Mouse (Mus musculus): ENCODE results near the gene Secisbp2. TPM values are rescaled to one million over a fixed set of nuclear protein-coding genes. Genes with fewer than 3 reads are reported as not detected.
"Not testable (repeated sequence)": the region's sequence is repeated elsewhere in the genome, so short reads cannot be mapped to it uniquely, and the experiment has no call there.

Gene Secisbp2
- polyA plus RNA-seq, 1 experiment from 2014 or later, result 13.9 TPM

DNA sequence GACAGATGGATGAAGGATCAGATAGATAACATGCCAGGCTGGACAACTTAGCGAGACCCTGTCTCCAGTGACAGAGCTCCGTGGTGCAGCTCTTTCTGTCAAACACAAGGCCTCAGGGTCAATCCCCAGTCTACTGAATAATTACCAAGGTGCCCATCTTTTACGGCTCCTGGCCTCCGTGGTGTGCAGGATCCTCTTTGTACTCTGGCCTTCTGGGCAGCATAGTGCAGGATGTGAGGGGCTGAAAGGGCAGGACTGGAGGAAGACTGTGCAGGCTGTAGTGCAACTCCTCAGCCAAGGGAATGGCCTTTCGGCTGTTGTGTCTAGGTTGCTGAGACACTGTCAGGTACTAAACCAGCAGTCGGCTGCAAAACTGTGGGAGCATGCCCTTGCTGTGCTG, 1.7 kb downstream of the Secisbp2 start:
- peaks cover 41% of the 10 kb centered on the region for H3K36me3 ChIP-seq (ENCODE audit: inconsistent target)
- H3K79me2 ChIP-seq (ENCODE audit: inconsistent target), result peaks cover 47% of the 10 kb centered on the region
- no peak overlapping the region for H3K27ac ChIP-seq
- no peak overlapping the region for H3K4me3 ChIP-seq (ENCODE audit: inconsistent target)
- WGBS (ENCODE audit: missing documents), result 94% methylated on average over 4 of the region's 6 CpGs

DNA sequence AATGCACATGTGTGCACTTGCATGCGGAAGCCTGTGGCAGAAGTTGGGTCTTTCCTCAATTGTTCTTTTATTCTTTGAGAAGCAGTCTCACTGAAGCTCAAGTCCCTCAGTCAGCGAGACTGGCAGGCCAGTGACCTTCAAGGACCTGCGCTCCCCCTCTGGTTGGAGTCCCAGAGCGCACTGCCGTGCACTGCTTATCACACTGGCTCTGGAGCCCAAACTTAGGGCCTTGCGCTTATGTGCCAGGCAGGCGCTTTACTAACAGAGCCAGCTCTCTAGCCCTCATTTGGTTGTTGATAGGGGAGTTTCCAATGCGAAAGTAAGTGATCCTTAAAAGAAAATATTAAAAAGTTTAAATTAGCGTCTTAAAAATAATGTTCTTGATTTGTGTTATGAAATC, 2.5 kb downstream of the Secisbp2 start:
- no peak overlapping the region for H3K27ac ChIP-seq
- WGBS (ENCODE audit: missing documents), result 96% methylated on average over 9 of the region's 9 CpGs
- H3K4me3 ChIP-seq (ENCODE audit: inconsistent target), result no peak overlapping the region
- peaks cover 39% of the 10 kb centered on the region for H3K79me2 ChIP-seq (ENCODE audit: inconsistent target)
- peaks cover 47% of the 10 kb centered on the region for H3K36me3 ChIP-seq (ENCODE audit: inconsistent target)

DNA sequence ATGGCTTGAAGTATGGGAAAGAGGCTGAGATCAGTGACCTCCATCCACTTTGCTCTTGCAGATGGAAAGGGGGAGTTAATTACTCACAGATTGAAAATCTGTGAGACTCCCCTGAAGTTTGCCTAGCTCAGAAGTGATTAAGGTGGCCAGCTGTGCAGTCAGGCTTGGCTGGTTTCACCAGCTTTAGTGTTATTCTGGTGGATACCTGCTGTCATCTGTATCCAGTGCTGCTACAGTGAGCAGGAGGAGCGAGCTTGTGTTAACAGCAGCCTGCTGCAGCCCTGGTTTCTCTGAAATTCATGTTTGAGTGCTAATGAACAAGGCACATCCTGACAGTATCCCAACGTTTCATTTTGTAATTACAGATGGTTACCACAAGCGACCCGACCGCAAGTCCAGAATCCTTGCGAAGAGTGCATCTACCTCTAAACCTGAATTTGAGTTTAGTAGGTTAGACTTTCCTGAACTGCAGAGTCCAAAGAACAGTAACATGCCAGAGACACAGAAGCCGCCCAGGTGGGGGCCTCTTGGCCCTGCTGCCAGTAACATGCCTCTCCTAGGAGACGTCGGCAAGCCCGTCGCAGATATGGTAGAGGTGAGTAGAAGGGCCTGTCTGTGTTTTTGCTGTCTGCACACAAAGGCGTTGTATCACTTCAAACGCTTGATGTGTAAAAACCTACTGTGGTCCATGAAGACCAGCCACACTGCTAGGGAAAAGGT, 5.2 kb downstream of the Secisbp2 start:
- H3K79me2 ChIP-seq (ENCODE audit: inconsistent target), result peaks cover 27% of the 10 kb centered on the region
- H3K36me3 ChIP-seq (ENCODE audit: inconsistent target), result peaks cover 71% of the 10 kb centered on the region
- no peak overlapping the region for H3K4me3 ChIP-seq (ENCODE audit: inconsistent target)
- no peak overlapping the region for H3K27ac ChIP-seq
- WGBS (ENCODE audit: missing documents), result 94% methylated on average over 11 of the region's 13 CpGs

DNA sequence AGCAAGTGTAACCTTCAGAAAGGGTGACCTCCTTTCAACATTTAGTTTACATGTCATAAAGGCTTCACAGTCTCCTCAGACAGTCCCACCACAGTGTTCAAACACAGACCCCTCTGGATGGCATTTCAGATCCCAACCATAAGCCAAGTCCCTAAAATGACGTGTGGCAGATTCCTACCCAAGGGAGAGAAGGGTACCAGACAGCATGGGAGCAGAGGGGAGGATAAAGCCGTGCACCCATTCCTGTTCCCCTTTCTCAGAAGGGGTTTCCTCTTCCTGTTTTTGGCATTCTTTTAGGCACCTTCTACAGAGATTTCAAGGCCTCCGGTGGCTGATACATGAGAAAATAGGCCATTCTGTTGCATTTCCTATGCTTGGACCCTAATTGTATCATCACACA, 6.6 kb downstream of the Secisbp2 start:
- Histone ChIP-seq H3K4me3 (ENCODE audit: inconsistent target) (no peak overlapping the region), H3K79me2 (ENCODE audit: inconsistent target) (peaks cover 14% of the 10 kb centered on the region), H3K36me3 (ENCODE audit: inconsistent target) (peaks cover 84% of the 10 kb centered on the region), H3K27ac (no peak overlapping the region)
- WGBS (ENCODE audit: missing documents), result 32% methylated on average over 3 of the region's 3 CpGs

DNA sequence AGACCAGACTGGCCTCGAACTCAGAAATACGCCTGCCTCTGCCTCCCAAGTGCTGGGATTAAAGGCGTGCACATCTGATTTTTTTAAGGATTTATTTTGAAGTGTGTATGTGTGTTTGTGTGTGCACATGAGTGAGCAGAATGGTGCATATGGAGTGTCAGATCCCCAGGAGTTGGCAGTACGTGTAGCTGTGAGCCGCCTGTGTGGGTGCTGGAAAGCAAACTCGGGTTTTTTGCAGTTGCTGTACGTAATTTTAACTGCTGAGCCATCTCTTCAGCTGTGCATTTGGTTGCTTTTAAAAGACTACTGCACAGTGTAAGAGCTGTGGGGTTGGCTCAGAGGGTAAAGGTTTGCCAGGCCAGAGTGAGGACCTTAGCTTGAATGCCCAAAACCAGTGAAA, 8.1 kb downstream of the Secisbp2 start:
- Histone ChIP-seq H3K27ac (no peak overlapping the region), H3K36me3 (ENCODE audit: inconsistent target) (peaks cover 88% of the 10 kb centered on the region), H3K4me3 (ENCODE audit: inconsistent target) (no peak overlapping the region), H3K79me2 (ENCODE audit: inconsistent target) (no peaks in the 10 kb centered on the region; the same call in 1 of the 2 replicates)
- WGBS (ENCODE audit: missing documents), result 100% methylated on average over 5 of the region's 7 CpGs

DNA sequence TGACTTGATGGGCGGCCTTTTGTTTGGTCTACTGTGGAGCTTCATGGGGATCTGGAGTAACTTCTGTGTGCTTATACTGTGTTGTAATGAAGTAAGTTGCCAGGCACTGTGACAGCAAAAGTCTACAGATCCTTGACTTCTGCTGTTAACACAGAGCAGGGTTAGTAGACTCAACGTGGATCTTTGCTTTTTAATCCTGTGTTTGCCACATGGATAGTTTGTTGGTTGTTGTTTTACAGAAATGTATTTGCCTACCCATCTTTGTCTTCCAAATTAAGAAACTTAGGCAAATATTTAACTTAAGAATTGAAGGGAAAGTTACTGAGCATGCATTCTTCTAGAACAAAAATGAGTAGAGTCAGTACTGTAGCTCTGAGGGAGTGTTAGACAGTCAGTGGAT, 12.1 kb downstream of the Secisbp2 start:
- Histone ChIP-seq H3K27ac (no peak overlapping the region), H3K4me3 (ENCODE audit: inconsistent target) (no peak overlapping the region), H3K36me3 (ENCODE audit: inconsistent target) (peaks cover 85% of the 10 kb centered on the region), H3K79me2 (ENCODE audit: inconsistent target) (no peaks in the 10 kb centered on the region)
- 100% methylated on average over 2 of the region's 2 CpGs for WGBS (ENCODE audit: missing documents)

DNA sequence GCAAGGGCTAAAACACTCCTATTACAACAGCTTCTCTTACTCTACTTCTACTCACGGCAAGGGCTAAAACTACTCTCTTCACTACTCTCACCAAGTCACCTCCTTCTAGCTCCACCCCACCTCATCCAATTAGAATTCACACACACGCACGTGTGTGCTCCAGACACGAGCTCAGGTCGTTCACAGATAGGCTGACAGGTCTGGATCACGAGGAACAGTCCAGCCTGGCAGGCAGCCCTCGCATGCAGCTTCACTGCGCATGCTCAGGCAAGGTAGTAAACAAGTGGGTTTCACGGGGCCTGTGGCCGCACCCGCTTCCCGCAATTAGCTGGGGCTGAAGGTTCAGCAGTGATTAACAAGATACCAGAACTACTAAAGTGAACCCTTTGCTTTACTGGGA, 16.7 kb downstream of the Secisbp2 start:
- WGBS (ENCODE audit: missing documents), result 95% methylated on average over 12 of the region's 12 CpGs
- not testable (repeated sequence) for H3K27ac ChIP-seq; H3K79me2 ChIP-seq (ENCODE audit: inconsistent target); H3K4me3 ChIP-seq (ENCODE audit: inconsistent target)
- H3K36me3 ChIP-seq (ENCODE audit: inconsistent target), result peaks cover 73% of the 10 kb centered on the region

DNA sequence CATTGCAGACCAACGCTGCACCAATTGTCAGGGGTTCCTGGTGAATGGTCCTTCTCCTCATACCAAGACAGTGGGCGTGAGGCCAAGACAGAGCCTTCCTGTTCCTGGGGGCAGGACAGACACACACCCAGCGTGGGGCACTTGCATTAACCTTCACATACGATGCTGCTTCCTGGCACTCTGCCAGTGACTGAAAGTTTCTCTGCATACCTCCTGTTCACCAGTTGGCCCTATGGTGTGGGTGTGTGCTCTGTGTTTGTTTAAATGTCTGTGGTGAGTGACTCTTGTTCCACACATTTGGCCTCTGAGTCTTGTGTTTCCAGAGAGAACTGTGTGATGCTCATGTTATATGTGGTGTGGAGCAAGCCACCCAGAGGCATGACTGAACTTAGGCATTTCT, 25.1 kb downstream of the Secisbp2 start:
- Histone ChIP-seq H3K27ac (no peak overlapping the region), H3K79me2 (ENCODE audit: inconsistent target) (no peaks in the 10 kb centered on the region), H3K36me3 (ENCODE audit: inconsistent target) (peaks cover 86% of the 10 kb centered on the region), H3K4me3 (ENCODE audit: inconsistent target) (no peak overlapping the region)
- WGBS (ENCODE audit: missing documents), result 94% methylated on average over 4 of the region's 4 CpGs

DNA sequence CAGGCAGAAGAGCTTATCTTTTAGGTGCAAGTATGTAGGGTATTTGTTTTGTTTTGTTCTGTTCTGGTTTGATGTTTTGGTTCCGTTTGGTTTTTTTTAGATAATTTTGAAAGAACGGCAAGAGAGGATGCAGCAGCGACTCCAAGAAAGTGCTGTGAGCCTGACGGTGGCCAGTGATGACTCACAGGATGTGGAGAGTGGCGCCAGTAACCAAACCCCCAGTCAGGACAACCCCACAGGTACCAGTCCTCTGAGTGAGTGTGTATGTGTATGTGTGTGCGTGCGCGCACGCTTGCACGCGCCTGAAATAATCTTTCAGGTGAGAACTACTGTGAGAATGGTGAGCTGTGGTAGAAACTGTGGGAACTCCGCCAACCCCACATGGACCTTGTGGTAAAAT, 25.5 kb downstream of the Secisbp2 start:
- no peak overlapping the region for H3K4me3 ChIP-seq (ENCODE audit: inconsistent target)
- no peak overlapping the region for H3K27ac ChIP-seq
- H3K79me2 ChIP-seq (ENCODE audit: inconsistent target), result no peaks in the 10 kb centered on the region
- WGBS (ENCODE audit: missing documents), result 82% methylated on average over 12 of the region's 12 CpGs
- H3K36me3 ChIP-seq (ENCODE audit: inconsistent target), result peaks cover 87% of the 10 kb centered on the region

DNA sequence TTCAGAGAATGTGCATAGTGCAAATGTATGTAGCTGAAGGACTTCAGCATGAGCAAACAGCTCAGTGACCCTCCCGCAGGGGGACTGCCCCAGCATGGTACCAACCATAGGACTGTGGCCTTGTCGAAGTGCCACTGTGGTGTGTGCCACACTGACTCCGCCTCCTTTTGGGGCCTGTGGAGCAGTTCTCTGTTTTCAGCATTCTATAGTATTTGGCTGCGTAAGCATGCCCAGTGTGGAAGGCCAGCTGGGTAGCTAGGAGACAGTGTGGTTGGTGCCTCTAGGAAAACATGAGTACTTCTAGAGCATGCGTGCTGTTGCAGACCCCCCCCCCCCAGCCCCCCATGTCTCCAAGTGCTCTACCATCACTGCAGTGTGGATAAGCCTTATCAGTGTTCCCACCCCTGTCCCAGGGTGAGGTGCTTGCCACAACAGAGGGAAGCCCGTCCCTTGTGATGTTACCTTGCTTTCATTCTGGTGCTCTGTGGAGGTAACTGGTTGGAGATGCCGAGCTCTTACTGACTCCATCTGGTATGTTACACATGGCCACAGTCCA, 26.2 kb downstream of the Secisbp2 start:
- Histone ChIP-seq H3K4me3 (ENCODE audit: inconsistent target) (no peak overlapping the region), H3K36me3 (ENCODE audit: inconsistent target) (peaks cover 92% of the 10 kb centered on the region), H3K27ac (no peak overlapping the region), H3K79me2 (ENCODE audit: inconsistent target) (no peaks in the 10 kb centered on the region)
- 92% methylated on average over 7 of the region's 7 CpGs for WGBS (ENCODE audit: missing documents)

DNA sequence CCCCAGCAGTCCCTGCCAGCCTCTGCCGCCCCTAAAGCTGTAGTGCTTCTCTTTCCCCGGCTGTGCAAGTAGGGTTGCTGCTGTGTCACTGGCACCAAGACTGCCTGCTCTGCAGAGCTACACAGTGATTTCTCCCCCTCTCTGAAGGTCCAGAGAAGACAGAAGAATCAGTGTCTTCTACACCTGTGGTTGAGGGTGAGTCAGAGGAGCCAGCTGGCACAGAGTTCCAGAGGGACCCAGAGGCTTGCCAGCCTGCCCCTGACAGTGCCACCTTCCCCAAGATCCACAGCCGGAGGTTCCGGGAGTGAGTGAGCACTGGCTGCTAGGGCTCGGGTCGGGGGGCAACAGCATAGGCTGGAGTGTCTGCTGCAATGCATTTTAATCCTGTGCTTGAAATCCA, 27.2 kb downstream of the Secisbp2 start:
- WGBS (ENCODE audit: missing documents), result 98% methylated on average over 6 of the region's 6 CpGs
- Histone ChIP-seq H3K4me3 (ENCODE audit: inconsistent target) (no peak overlapping the region), H3K79me2 (ENCODE audit: inconsistent target) (no peaks in the 10 kb centered on the region), H3K36me3 (ENCODE audit: inconsistent target) (peaks cover 93% of the 10 kb centered on the region), H3K27ac (no peak overlapping the region)

DNA sequence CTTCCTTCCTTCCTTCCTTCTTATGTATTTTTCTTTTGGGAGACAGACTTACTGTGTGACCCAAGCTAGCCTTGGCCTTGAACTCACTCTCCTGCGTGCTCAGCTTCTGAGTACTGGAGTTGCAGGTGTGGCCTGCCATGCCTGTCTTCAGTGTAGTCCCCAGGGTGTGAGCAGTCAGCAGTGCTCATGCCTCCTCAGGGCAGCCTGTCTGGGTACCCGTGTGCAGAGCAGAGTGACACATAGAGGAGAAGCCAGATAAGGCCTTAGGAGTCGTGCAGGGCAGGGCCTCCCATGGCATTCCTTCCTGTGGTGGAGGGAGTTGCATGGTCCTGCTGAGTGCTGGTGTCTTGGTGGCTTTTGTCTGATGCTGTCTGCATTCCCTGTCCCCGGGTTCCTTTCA, 27.8 kb downstream of the Secisbp2 start:
- Histone ChIP-seq H3K79me2 (ENCODE audit: inconsistent target) (no peaks in the 10 kb centered on the region), H3K36me3 (ENCODE audit: inconsistent target) (peaks cover 92% of the 10 kb centered on the region), H3K4me3 (ENCODE audit: inconsistent target) (no peak overlapping the region), H3K27ac (no peak overlapping the region)
- 98% methylated on average over 4 of the region's 4 CpGs for WGBS (ENCODE audit: missing documents)

DNA sequence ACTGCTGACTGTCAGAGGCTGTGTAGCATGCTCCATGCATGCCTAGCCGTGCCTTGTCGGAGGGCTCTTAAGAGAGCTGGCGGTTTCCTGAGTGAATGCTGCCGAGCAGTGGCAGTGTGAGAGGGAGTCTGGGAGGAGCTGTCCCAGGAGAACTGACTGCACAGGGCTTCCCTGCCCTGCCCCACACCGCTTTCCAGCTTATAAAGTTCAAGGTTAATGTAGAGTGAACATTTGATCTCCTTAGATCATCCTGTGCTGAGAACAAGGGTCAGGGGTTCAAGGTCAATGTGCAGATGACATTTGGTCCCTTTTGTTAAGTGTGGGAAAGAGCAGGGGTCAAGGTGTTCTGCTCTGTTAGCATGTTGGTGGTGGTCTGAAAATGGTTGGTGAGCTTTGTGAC, 29.6 kb downstream of the Secisbp2 start:
- H3K27ac ChIP-seq, result no peak overlapping the region
- H3K36me3 ChIP-seq (ENCODE audit: inconsistent target), result peaks cover 91% of the 10 kb centered on the region
- H3K79me2 ChIP-seq (ENCODE audit: inconsistent target), result no peaks in the 10 kb centered on the region
- WGBS (ENCODE audit: missing documents), result 93% methylated on average over 5 of the region's 5 CpGs
- no peak overlapping the region for H3K4me3 ChIP-seq (ENCODE audit: inconsistent target)

DNA sequence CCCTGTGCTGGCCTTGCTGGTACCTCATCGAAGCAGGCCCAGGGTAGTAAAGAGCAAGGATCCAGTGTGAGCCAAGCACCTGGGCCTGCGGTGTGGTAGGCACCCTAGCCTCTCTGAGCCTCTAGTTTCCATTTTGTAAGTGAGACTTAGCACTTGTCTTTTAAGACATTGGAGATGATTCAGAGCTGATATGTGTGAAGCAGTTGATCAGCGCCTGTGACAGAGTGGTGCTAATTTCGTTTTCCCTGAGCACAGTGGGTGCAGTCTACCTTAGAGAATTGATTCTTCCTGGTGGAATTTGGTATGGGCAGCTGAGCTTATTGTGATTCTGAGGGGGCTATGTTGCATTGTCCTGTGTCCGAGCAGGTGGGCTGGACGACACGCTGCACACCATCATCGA, 30.1 kb downstream of the Secisbp2 start:
- no peaks in the 10 kb centered on the region for H3K79me2 ChIP-seq (ENCODE audit: inconsistent target)
- H3K27ac ChIP-seq, result no peak overlapping the region
- 88% methylated on average over 8 of the region's 8 CpGs for WGBS (ENCODE audit: missing documents)
- H3K4me3 ChIP-seq (ENCODE audit: inconsistent target), result no peak overlapping the region
- H3K36me3 ChIP-seq (ENCODE audit: inconsistent target), result peaks cover 85% of the 10 kb centered on the region

DNA sequence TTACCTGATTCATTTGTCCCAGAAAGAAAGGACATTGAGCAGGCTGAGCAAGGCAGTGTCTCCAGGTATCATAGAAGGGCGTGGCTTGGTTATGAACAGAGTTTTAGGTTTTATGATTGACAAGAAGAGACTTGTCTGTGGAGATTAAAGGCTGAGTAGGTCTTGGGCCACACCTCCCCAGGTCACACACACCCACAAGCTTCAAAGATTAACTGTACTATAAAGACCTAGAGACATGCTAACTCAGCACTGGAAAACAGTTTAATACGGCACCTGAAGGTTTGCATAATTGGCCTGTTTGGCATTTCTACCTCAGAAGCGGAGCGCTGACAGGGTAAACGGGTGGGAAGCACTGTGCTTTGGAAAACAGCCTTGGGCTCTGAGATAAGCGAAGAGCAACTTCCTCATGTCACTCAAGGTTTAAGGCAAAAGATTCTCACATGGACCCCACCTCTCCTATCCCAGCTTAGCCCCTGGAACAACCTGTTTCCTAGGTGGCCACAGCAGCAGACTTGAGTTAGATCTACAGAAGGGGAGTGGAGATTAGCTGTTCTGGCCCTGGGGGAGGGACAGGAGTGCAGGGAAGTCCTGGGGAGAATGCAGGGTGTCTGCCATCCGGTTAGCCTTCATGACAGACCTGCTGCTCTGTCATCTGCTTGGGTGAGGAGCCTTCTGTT, 33.9 kb downstream of the Secisbp2 start:
- no peak overlapping the region for H3K4me3 ChIP-seq (ENCODE audit: inconsistent target)
- no peaks in the 10 kb centered on the region for H3K79me2 ChIP-seq (ENCODE audit: inconsistent target)
- no peak overlapping the region for H3K27ac ChIP-seq
- H3K36me3 ChIP-seq (ENCODE audit: inconsistent target), result peaks cover 61% of the 10 kb centered on the region
- 89% methylated on average over 7 of the region's 7 CpGs for WGBS (ENCODE audit: missing documents)
